Mouse (Mus musculus): ENCODE data around the gene Rnf157. TPM values are rescaled to one million over a fixed set of nuclear protein-coding genes. Genes with fewer than 3 reads are reported as not detected.
A peak's percentile ranks its signal among the peaks of the same experiment; 100 is the strongest.
"Not testable (repeated sequence)": the region's sequence is repeated elsewhere in the genome, so short reads cannot be mapped to it uniquely, and the experiment has no call there.

Gene Rnf157
- total RNA-seq, 2 experiments from 2014 or later: 228 to 235 TPM

- no peak for DNase-seq (ENCODE audit: low spot score in 2 of 2)
- intact Hi-C loops (cut with DNase I): no loop called here
Measured at GRCm38 (mm10) chr11:116423782-116424620, 11.2 kb upstream of the Rnf157 start.

- DNase-seq (ENCODE audit: low spot score in 2 of 2): no peak
- intact Hi-C loops (cut with DNase I): no loop called here
Measured at GRCm38 (mm10) chr11:116423214-116423613, 10.4 kb upstream of the Rnf157 start.

- intact Hi-C loops (cut with DNase I): no loop called here
- no peak for DNase-seq (ENCODE audit: low spot score in 2 of 2)
Measured at GRCm38 (mm10) chr11:116422562-116422961, 9.7 kb upstream of the Rnf157 start.

- no peak for DNase-seq (ENCODE audit: low spot score in 2 of 2)
- intact Hi-C loops (cut with DNase I): no loop called here
Measured at GRCm38 (mm10) chr11:116421102-116421501, 8.3 kb upstream of the Rnf157 start.

GRCm38 (mm10) chr11:116418841-116419462 is 6.1 kb upstream of the Rnf157 start:
- DNase-seq (ENCODE audit: low spot score in 2 of 2): no peak
- intact Hi-C loops (cut with DNase I): no loop called here

- peak; percentile 41 to 62 for DNase-seq (ENCODE audit: low spot score in 2 of 2)
- intact Hi-C loops (cut with DNase I): no loop called here
Measured at GRCm38 (mm10) chr11:116418194-116418840, 5.5 kb upstream of the Rnf157 start.

GRCm38 (mm10) chr11:116417054-116417453 is 4.2 kb upstream of the Rnf157 start:
- DNase-seq (ENCODE audit: low spot score in 2 of 2): no peak
- intact Hi-C loops (cut with DNase I): no loop called here

GRCm38 (mm10) chr11:116416196-116416943 is 3.5 kb upstream of the Rnf157 start:
- intact Hi-C loops (cut with DNase I): no loop called here

GRCm38 (mm10) chr11:116413631-116414022 is 795 bp upstream of the Rnf157 start:
- intact Hi-C loops (cut with DNase I): no loop called here
- DNase-seq (ENCODE audit: low spot score in 2 of 2): peak in 1 of 2 experiments; percentile 69

More at GRCm38 (mm10) chr11:116416196-116416943, 3.5 kb upstream of the Rnf157 start:
- DNase-seq (ENCODE audit: low spot score in 2 of 2): no peak

- DNase-seq (ENCODE audit: low spot score in 2 of 2): no peak
Measured at GRCm38 (mm10) chr11:116412028-116412827, 604 bp downstream of the Rnf157 start.

GRCm38 (mm10) chr11:116411582-116411981 is 1.2 kb downstream of the Rnf157 start:
- intact Hi-C loops (cut with DNase I): no loop called here
- no peak for DNase-seq (ENCODE audit: low spot score in 2 of 2)

More at GRCm38 (mm10) chr11:116412028-116412827, 604 bp downstream of the Rnf157 start:
- intact Hi-C loops (cut with DNase I): no loop called here

GRCm38 (mm10) chr11:116410415-116410814 is 2.4 kb downstream of the Rnf157 start:
- intact Hi-C loops (cut with DNase I); DNase-seq (ENCODE audit: low spot score in 2 of 2): not testable (repeated sequence)

- no peak for DNase-seq (ENCODE audit: low spot score in 2 of 2)
Measured at GRCm38 (mm10) chr11:116409008-116409407, 3.8 kb downstream of the Rnf157 start.

GRCm38 (mm10) chr11:116406231-116406728 is 6.6 kb downstream of the Rnf157 start:
- DNase-seq (ENCODE audit: low spot score in 2 of 2): no peak
- intact Hi-C loops (cut with DNase I): no loop called here

More at GRCm38 (mm10) chr11:116409008-116409407, 3.8 kb downstream of the Rnf157 start:
- intact Hi-C loops (cut with DNase I): no loop called here

GRCm38 (mm10) chr11:116405601-116406000 is 7.2 kb downstream of the Rnf157 start:
- no peak for DNase-seq (ENCODE audit: low spot score in 2 of 2)
- intact Hi-C loops (cut with DNase I): no loop called here

GRCm38 (mm10) chr11:116400560-116400959 is 12.3 kb downstream of the Rnf157 start:
- intact Hi-C loops (cut with DNase I): no loop called here
- DNase-seq (ENCODE audit: low spot score in 2 of 2): no peak

- DNase-seq (ENCODE audit: low spot score in 2 of 2): no peak
- intact Hi-C loops (cut with DNase I): no loop called here
Measured at GRCm38 (mm10) chr11:116398348-116398677, 14.5 kb downstream of the Rnf157 start.

GRCm38 (mm10) chr11:116397517-116398347 is 15.1 kb downstream of the Rnf157 start:
- DNase-seq (ENCODE audit: low spot score in 2 of 2): no peak
- intact Hi-C loops (cut with DNase I): no loop called here
